Mouse (Mus musculus): ENCODE measurements at regions not wholly inside any gene's neighbourhood (a gene's known extent, or its start where the extent isn't known, plus 50 kb on each side); places are given as distances from the start of the nearest gene placed in this dataset.

GRCm38 (mm10) chr2:51055339-51055738 lies 93.6 kb downstream of the Rnd3 start:
- TF ChIP-seq CTCF (IDR thresholded peaks at IDR 0.05; ENCODE audit: insufficient read depth, low read depth, low read length) (no peak), POLR2A (IDR thresholded peaks at IDR 0.05; ENCODE audit: insufficient read depth, low read depth, low read length) (no peak)
